Mouse (Mus musculus) CH12.LX (cell line): ENCODE data around the gene Phykpl. TPM values are rescaled to one million over a fixed set of nuclear protein-coding genes. Genes with fewer than 3 reads are reported as not detected.

Source experiments
- DNase-seq: peaks from one replicate; pipeline ENCODE4 v3.0.0-alpha.2; 2013; ENCODE audit errors: extremely low read depth
- H3K27ac ChIP-seq: 2 replicates; pipeline ENCODE4 v1.5.1; 2012; ENCODE audit warnings: low read depth, mild to moderate bottlenecking, control low read depth, moderate library complexity; ENCODE audit not compliant: insufficient read depth
- H3K27me3 ChIP-seq: replicated peaks from 2 replicates; pipeline ENCODE3; 2012; ENCODE audit warnings: inconsistent platforms
- H3K36me3 ChIP-seq, 2 experiments: replicated peaks in 1 of 2; 2 replicates each; pipeline versions ENCODE3 to v1.6.1; 2012; ENCODE audit warnings: inconsistent platforms in 1 of 2, low read length in 1 of 2, mild to moderate bottlenecking in 1 of 2, mixed read lengths in 1 of 2, moderate library complexity in 1 of 2; ENCODE audit not compliant: control insufficient read depth in 1 of 2, insufficient read depth in 1 of 2
- H3K4me1 ChIP-seq, 2 experiments: 2 replicates each; pipeline ENCODE4 v1.6.1; 2012; ENCODE audit warnings: inconsistent platforms in 1 of 2, moderate library complexity in 1 of 2; ENCODE audit not compliant: insufficient read depth in 2 of 2, control insufficient read depth in 1 of 2
- H3K4me2 ChIP-seq: 2 replicates; pipeline ENCODE4 v1.6.1; 2012; ENCODE audit warnings: low read depth, mild to moderate bottlenecking, control low read depth; ENCODE audit not compliant: poor library complexity, insufficient read depth, severe bottlenecking
- H3K4me3 ChIP-seq, 3 experiments: fragments of 150-350 bp in 1 of 3; sonication (generic) in 1 of 3; replicated peaks in 1 of 3; 2 replicates each; pipeline versions ENCODE3 to v1.5.1; 2011 to 2012; ENCODE audit warnings: low read depth in 2 of 3, low read length in 2 of 3, mild to moderate bottlenecking in 2 of 3, moderate library complexity in 2 of 3, control low read depth in 1 of 3, improper control_type of control experiment in 1 of 3, inconsistent platforms in 1 of 3, mixed read lengths in 1 of 3; ENCODE audit not compliant: poor library complexity in 1 of 3
- H3K79me2 ChIP-seq: replicated peaks from 2 replicates; pipeline ENCODE4 v1.6.1; 2012; ENCODE audit warnings: mild to moderate bottlenecking, moderate library complexity; ENCODE audit not compliant: control insufficient read depth, poor library complexity, insufficient read depth, severe bottlenecking; ENCODE audit errors: extremely low read depth
- H3K9ac ChIP-seq: 2 replicates; pipeline ENCODE4 v1.6.1; 2012; ENCODE audit warnings: low read depth, mild to moderate bottlenecking, control low read depth, moderate library complexity; ENCODE audit not compliant: insufficient read depth
- H3K9me3 ChIP-seq: replicated peaks from 2 replicates; pipeline ENCODE3; 2012; ENCODE audit warnings: low read length, inconsistent platforms, mixed read lengths
- CHD1 ChIP-seq: IDR thresholded peaks from 2 replicates; pipeline ENCODE4 v1.6.1; 2012; ENCODE audit warnings: low read depth, low read length, improper control_type of control experiment, inconsistent platforms
- CHD2 ChIP-seq: IDR thresholded peaks from 2 replicates; pipeline ENCODE4 v1.6.1; 2011; ENCODE audit warnings: low read length, improper control_type of control experiment
- CTCF ChIP-seq, 2 experiments: IDR thresholded peaks in 1 of 2; conservative IDR thresholded peaks in 1 of 2; 2 replicates each; pipeline ENCODE4 v1.5.1; 2011 to 2012; ENCODE audit warnings: low read depth in 2 of 2, low read length in 2 of 2, improper control_type of control experiment in 1 of 2, inconsistent platforms in 1 of 2, mild to moderate bottlenecking in 1 of 2, moderate library complexity in 1 of 2
- EP300 ChIP-seq: IDR thresholded peaks from 2 replicates; pipeline ENCODE4 v1.6.1; 2011; ENCODE audit warnings: low read length, improper control_type of control experiment
- GABPA ChIP-seq: IDR thresholded peaks from 2 replicates; pipeline ENCODE4 v1.6.1; 2012; ENCODE audit warnings: low read depth, low read length, improper control_type of control experiment, inconsistent platforms; ENCODE audit not compliant: insufficient replicate concordance
- IRF4 ChIP-seq: IDR thresholded peaks from 2 replicates; pipeline ENCODE4 v1.6.1; 2014; ENCODE audit warnings: low read depth, mild to moderate bottlenecking, inconsistent platforms, low read length, improper control_type of control experiment
- JUN ChIP-seq: IDR thresholded peaks from 2 replicates; pipeline ENCODE4 v1.6.1; 2011; ENCODE audit warnings: low read depth, mild to moderate bottlenecking, low read length, improper control_type of control experiment, moderate library complexity; ENCODE audit not compliant: insufficient read depth
- KAT2A ChIP-seq: IDR thresholded peaks from 2 replicates; pipeline ENCODE4 v1.6.1; 2012; ENCODE audit warnings: low read length, improper control_type of control experiment, inconsistent platforms; ENCODE audit not compliant: insufficient replicate concordance
- MAFK ChIP-seq: IDR thresholded peaks from 2 replicates; pipeline ENCODE4 v1.6.1; 2011; ENCODE audit warnings: low read length, improper control_type of control experiment; ENCODE audit not compliant: insufficient replicate concordance
- MAX ChIP-seq: IDR thresholded peaks from 2 replicates; pipeline ENCODE4 v1.6.1; 2011; ENCODE audit warnings: low read length, improper control_type of control experiment
- MAZ ChIP-seq: IDR thresholded peaks from 2 replicates; pipeline ENCODE4 v1.6.1; 2012; ENCODE audit warnings: low read depth, mild to moderate bottlenecking, inconsistent platforms, low read length, improper control_type of control experiment, moderate library complexity
- MEF2A ChIP-seq: IDR thresholded peaks from 2 replicates; pipeline ENCODE4 v1.6.1; 2014; ENCODE audit warnings: low read depth, mild to moderate bottlenecking, inconsistent platforms, low read length, improper control_type of control experiment, borderline replicate concordance
- MXI1 ChIP-seq: IDR thresholded peaks from 2 replicates; pipeline ENCODE4 v1.6.1; 2011; ENCODE audit warnings: mild to moderate bottlenecking, low read depth, low read length, improper control_type of control experiment
- MYC ChIP-seq: IDR thresholded peaks from 2 replicates; pipeline ENCODE4 v1.6.1; 2011; ENCODE audit warnings: low read depth, mild to moderate bottlenecking, improper control_type of control experiment, low read length
- NRF1 ChIP-seq: IDR thresholded peaks from 2 replicates; pipeline ENCODE4 v1.6.1; 2014; ENCODE audit warnings: low read depth, mild to moderate bottlenecking, inconsistent platforms, low read length, improper control_type of control experiment, moderate library complexity
- POLR2A ChIP-seq: IDR thresholded peaks from 2 replicates; pipeline ENCODE4 v1.6.1; 2011; ENCODE audit warnings: low read depth, mild to moderate bottlenecking, improper control_type of control experiment, low read length
- POLR2AphosphoS2 ChIP-seq: IDR thresholded peaks from 2 replicates; pipeline ENCODE4 v1.6.1; 2011; ENCODE audit warnings: low read depth, low read length, improper control_type of control experiment
- SMC3 ChIP-seq: IDR thresholded peaks from 2 replicates; pipeline ENCODE4 v1.6.1; 2011; ENCODE audit warnings: low read depth, low read length, improper control_type of control experiment
- TBP ChIP-seq: conservative IDR thresholded peaks from 2 replicates; pipeline ENCODE4 v1.6.1; 2011; ENCODE audit warnings: low read depth, low read length, improper control_type of control experiment
- ZKSCAN1 ChIP-seq: IDR thresholded peaks from 2 replicates; pipeline ENCODE4 v1.6.1; 2012; ENCODE audit warnings: low read depth, inconsistent platforms, low read length, improper control_type of control experiment, borderline replicate concordance
- ZMIZ1 ChIP-seq: IDR thresholded peaks from 2 replicates; pipeline ENCODE4 v1.6.1; 2012; ENCODE audit warnings: low read depth, mild to moderate bottlenecking, inconsistent platforms, low read length, improper control_type of control experiment
- ZNF384 ChIP-seq: IDR thresholded peaks from 2 replicates; pipeline ENCODE4 v1.6.1; 2012; ENCODE audit warnings: low read depth, low read length, improper control_type of control experiment, inconsistent platforms
- dilution Hi-C: fragments of 300-500 bp; cut with MboI; formaldehyde crosslinking; loops from 2 replicates; pipeline ENCODE4 v1.14.3; 2020; ENCODE audit warnings: low sequenced_read_pairs; ENCODE audit not compliant: extremely low pct_unique_long_range_greater_than_20kb, extremely low pct_ligation_motif_present
- in situ Hi-C: fragments of 300-500 bp; cut with MboI; formaldehyde crosslinking; loops from 3 replicates; pipeline ENCODE4 v1.14.3; 2019; ENCODE audit warnings: low sequenced_read_pairs, low pct_ligation_motif_present, low pct_unique_long_range_greater_than_20kb, mixed read lengths
- polyA plus RNA-seq: library from polyadenylated mRNA; unstranded; fragments of >175 nt; gene quantifications from 2 replicates; pipeline ENCODE4 v1.2.1, GENCODE M21; 2012; ENCODE audit warnings: low read depth; ENCODE audit not compliant: insufficient read length
- total RNA-seq, 2 experiments: library from RNA; depleted of rRNA; stranded (reverse); fragments of 300-350 nt in 1 of 2; fragments of >200 nt in 1 of 2; gene quantifications; 2 replicates each; pipeline ENCODE4 v1.2.3; 2012 to 2014

Gene Phykpl
- total and polyA plus RNA-seq, 3 experiments, result 25.2 to 44.0 (median 30.9) TPM

DNA sequence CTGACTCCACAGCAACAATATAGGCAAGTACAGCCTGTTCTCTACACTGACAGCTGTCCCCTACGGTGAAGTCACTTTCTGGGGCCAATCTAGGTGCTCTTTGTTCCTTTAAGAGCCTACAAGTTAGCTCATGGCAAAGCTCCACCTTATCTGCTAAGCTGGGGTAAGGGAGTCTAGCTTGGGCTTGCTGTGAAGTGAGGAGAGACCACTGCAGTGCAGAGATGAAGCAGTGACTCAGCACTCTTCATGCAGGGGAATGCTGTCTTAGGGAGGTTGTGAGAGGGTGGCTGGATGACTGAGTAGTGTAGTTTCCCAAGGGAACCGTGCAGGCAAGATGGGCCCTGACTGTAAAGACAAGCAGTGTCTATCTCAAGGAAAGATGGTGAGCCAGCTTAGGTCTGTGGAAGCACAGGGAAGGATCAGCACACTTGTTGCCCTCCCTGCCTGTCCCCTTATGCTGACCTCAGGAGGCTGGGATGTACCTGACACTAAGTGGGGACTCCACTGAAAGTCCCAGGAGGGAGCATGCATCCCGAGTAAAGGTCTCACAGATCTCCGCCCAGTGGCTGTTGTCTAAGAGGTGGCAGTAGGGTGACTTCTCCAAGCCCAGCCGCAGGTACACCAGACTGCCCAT is 40.7 kb downstream of the Phykpl start:
- no peaks in the 10 kb centered on the region for H3K27me3 ChIP-seq
- H3K9ac ChIP-seq, result no peak overlapping the region
- peaks cover 8 to 49% of the 10 kb centered on the region in 2 experiments for H3K4me1 ChIP-seq
- dilution Hi-C loops (no loop called here), in situ Hi-C loops (no loop called here)
- H3K4me2 ChIP-seq, result no peak overlapping the region
- H3K79me2 ChIP-seq, result peaks cover 21% of the 10 kb centered on the region
- no peak for DNase-seq
- no peaks in the 10 kb centered on the region for H3K9me3 ChIP-seq
- TF ChIP-seq ZMIZ1 (peak; percentile 63), IRF4 (no peak), EP300 (no peak), NRF1 (no peak), JUN (no peak), POLR2A (peak; percentile 16; the same call in 1 of the 2 replicates)
- TF ChIP-seq, all 38 proteins: peak for 2
- Histone ChIP-seq H3K27ac (peak overlapping the region; percentile 57), H3K36me3 (peaks cover 78 to 90% of the 10 kb centered on the region in 2 experiments), H3K4me3 (no peak overlapping the region)

- Histone ChIP-seq H3K27me3 (no peaks in the 10 kb centered on the region), H3K4me3 (no peak overlapping the region), H3K36me3 (peaks cover 69 to 96% of the 10 kb centered on the region in 2 experiments), H3K79me2 (0 out of 2 replicates have a peak, but pooled peaks cover under 1% of the 10 kb centered on the region), H3K9me3 (no peaks in the 10 kb centered on the region), H3K4me1 (peaks cover 0 to 49% of the 10 kb centered on the region in 2 experiments; a peak in 3 of 4 replicates), H3K27ac (no peak overlapping the region), H3K9ac (no peak overlapping the region), H3K4me2 (no peak overlapping the region)
- DNase-seq, result no peak
- TF ChIP-seq KAT2A (no peak), POLR2A (no peak; the same call in 1 of the 2 replicates), GABPA (no peak)
- in situ Hi-C loops, result no loop called here
- dilution Hi-C loops, result no loop called here
These were observed 42.9 kb downstream of the Phykpl start for GRCm38 (mm10) chr11:51627425-51627824.

DNA sequence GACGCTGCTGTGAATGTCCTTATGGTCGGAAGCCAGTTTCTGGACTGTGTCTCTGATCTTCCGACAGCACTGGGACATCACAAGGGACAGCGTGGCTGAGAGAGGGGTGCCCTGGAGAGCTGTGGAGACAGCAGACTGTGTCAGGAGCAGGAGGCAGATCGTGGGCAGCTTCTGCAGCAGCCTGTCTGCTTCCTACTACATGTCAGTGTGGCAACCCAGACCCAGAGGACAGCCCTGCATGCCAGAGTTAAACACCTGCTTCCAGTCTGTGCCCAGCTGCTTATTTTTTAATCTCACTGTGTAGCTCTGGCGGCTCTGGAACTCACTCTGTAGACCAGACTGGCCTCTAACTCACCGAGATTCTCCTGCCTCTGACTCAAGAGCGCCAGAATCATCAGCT is 43.4 kb downstream of the Phykpl start:
- Histone ChIP-seq H3K4me2 (no peak overlapping the region), H3K27me3 (no peaks in the 10 kb centered on the region), H3K4me1 (peaks cover 0 to 48% of the 10 kb centered on the region in 2 experiments; a peak in 3 of 4 replicates), H3K9ac (no peak overlapping the region), H3K27ac (no peak overlapping the region), H3K9me3 (no peaks in the 10 kb centered on the region), H3K36me3 (peaks cover 64 to 94% of the 10 kb centered on the region in 2 experiments), H3K4me3 (no peak overlapping the region), H3K79me2 (no peaks in the 10 kb centered on the region)
- TF ChIP-seq POLR2AphosphoS2, result no peak
- no peak for TF ChIP-seq MXI1
- TF ChIP-seq CHD2, result no peak
- TF ChIP-seq CHD1, result no peak
- TF ChIP-seq CTCF (conservative IDR thresholded peaks at IDR 0.05 in 1 of 2, IDR thresholded peaks at IDR 0.05 in 1 of 2; ENCODE audit: low read depth in 2 of 2, low read length in 2 of 2), result no peak
- no peak for TF ChIP-seq MYC
- no peak for TF ChIP-seq MAZ
- no peak for TF ChIP-seq TBP
- no peak for TF ChIP-seq ZKSCAN1
- TF ChIP-seq ZNF384, result no peak
- TF ChIP-seq SMC3, result no peak
- no peak for TF ChIP-seq MAFK
- TF ChIP-seq JUN, result no peak
- no peak for TF ChIP-seq NRF1
- TF ChIP-seq MEF2A, result no peak
- TF ChIP-seq MAX, result no peak
- no peak for TF ChIP-seq GABPA
- dilution Hi-C loops (no loop called here), in situ Hi-C loops (no loop called here)
- no peak for DNase-seq
